Mouse (Mus musculus): ENCODE results near the gene Dusp11. TPM values are rescaled to one million over a fixed set of nuclear protein-coding genes. Genes with fewer than 3 reads are reported as not detected.
"Not testable (repeated sequence)": the region's sequence is repeated elsewhere in the genome, so short reads cannot be mapped to it uniquely, and the experiment has no call there.

Gene Dusp11
- polyA plus RNA-seq, 1 experiment from 2014 or later: 54.6 TPM

GRCm38 (mm10) chr6:85908341-85908740 lies 53.1 kb downstream of the Dusp11 start:
- 61% methylated on average over 3 of the region's 3 CpGs for WGBS
- H3K36me3 ChIP-seq (ENCODE audit: control insufficient read depth, insufficient read depth): no peaks in the 10 kb centered on the region
- H3K4me2 ChIP-seq (ENCODE audit: low read depth, low read length): no peak overlapping the region
- no peaks in the 10 kb centered on the region for H3K27me3 ChIP-seq (ENCODE audit: control insufficient read depth, insufficient read depth, low read length)
- no peaks in the 10 kb centered on the region for H3K9me3 ChIP-seq (replicated peaks; ENCODE audit: control insufficient read depth, low read length)
- no peak overlapping the region for H3K4me3 ChIP-seq (ENCODE audit: low read length)
- no peak overlapping the region for H3K27ac ChIP-seq (ENCODE audit: low read length)
- no peak overlapping the region for H3K9ac ChIP-seq (ENCODE audit: low read length)
- no peak for ATAC-seq (replicated peaks; ENCODE audit: extremely low read depth, insufficient read depth, low FRiP score)
- no peaks in the 10 kb centered on the region for H3K4me1 ChIP-seq (ENCODE audit: control insufficient read depth, insufficient read depth, low read length)

DNA sequence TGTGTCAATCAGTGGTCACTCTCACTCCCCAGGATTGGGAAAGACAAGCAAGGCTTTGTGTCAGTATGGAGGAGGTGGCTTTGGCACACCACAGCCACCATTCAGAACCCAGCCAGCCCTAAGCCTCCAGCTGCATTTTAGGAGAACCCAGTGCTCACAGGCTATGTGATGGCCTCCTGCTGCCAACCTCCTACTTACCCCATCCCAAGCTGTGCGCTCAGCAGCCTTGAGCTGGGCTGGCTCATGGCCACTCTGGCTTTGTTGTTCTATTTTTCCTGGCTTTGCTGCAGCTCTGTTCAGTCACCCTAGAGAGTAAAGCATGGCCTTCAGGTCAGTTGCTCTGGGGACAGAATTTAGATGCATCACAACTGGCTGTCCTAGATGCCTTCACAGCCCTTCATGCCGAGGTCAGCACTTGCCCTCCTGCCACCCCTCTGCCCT lies 54.5 kb downstream of the Dusp11 start:
- H3K4me3 ChIP-seq (ENCODE audit: low read length); H3K36me3 ChIP-seq (ENCODE audit: control insufficient read depth, insufficient read depth); H3K9ac ChIP-seq (ENCODE audit: low read length); H3K4me1 ChIP-seq (ENCODE audit: control insufficient read depth, insufficient read depth, low read length); H3K4me2 ChIP-seq (ENCODE audit: low read depth, low read length); H3K9me3 ChIP-seq (replicated peaks; ENCODE audit: control insufficient read depth, low read length); H3K27me3 ChIP-seq (ENCODE audit: control insufficient read depth, insufficient read depth, low read length); ATAC-seq (replicated peaks; ENCODE audit: extremely low read depth, insufficient read depth, low FRiP score); H3K27ac ChIP-seq (ENCODE audit: low read length): not testable (repeated sequence)
- WGBS: 46% methylated on average over 2 of the region's 2 CpGs

GRCm38 (mm10) chr6:85904642-85905061 lies 56.8 kb downstream of the Dusp11 start, which contains the start of gene Nat8f4:
TSS of gene Nat8f4 (minus strand) at chr6:85904884.
- Histone ChIP-seq H3K4me2 (ENCODE audit: low read depth, low read length) (peak within 1 kb of the TSS; percentile 45), H3K4me3 (ENCODE audit: low read length) (peak within 1 kb of the TSS; percentile 41)
- H3K9me3 ChIP-seq (replicated peaks; ENCODE audit: control insufficient read depth, low read length); H3K27ac ChIP-seq (ENCODE audit: low read length); H3K36me3 ChIP-seq (ENCODE audit: control insufficient read depth, insufficient read depth); H3K27me3 ChIP-seq (ENCODE audit: control insufficient read depth, insufficient read depth, low read length); H3K9ac ChIP-seq (ENCODE audit: low read length); H3K4me1 ChIP-seq (ENCODE audit: control insufficient read depth, insufficient read depth, low read length): not testable (repeated sequence)
- WGBS: 15% methylated on average over 20 of the region's 20 CpGs
- peak; percentile 67; the same call in 1 of the 2 replicates for ATAC-seq (replicated peaks; ENCODE audit: extremely low read depth, insufficient read depth, low FRiP score)

DNA sequence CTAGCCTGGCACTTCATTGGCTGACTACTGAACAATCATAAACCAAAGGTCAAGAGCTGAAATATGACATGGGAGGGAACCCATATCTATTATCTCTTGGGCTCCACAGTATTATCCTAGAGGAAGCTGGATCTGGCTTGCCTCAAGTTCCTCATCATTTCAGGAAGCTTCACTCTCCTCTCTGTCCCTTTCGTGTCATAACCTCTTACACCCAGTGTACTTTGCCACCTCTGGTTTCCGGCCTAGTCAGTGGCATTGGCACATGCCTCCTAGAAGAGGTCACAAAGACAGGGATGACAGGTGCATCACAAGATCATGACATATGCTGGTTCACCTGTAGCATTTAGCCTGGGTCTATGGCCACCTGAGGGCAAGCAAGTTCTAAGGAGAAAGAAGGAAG lies 59.2 kb downstream of the Dusp11 start:
- no peak for ATAC-seq (replicated peaks; ENCODE audit: extremely low read depth, insufficient read depth, low FRiP score)
- Histone ChIP-seq H3K9ac (ENCODE audit: low read length) (no peak overlapping the region), H3K36me3 (ENCODE audit: control insufficient read depth, insufficient read depth) (no peaks in the 10 kb centered on the region), H3K4me3 (ENCODE audit: low read length) (no peak overlapping the region), H3K4me2 (ENCODE audit: low read depth, low read length) (no peak overlapping the region), H3K4me1 (ENCODE audit: control insufficient read depth, insufficient read depth, low read length) (no peaks in the 10 kb centered on the region), H3K27ac (ENCODE audit: low read length) (no peak overlapping the region), H3K9me3 (replicated peaks; ENCODE audit: control insufficient read depth, low read length) (no peaks in the 10 kb centered on the region), H3K27me3 (ENCODE audit: control insufficient read depth, insufficient read depth, low read length) (no peaks in the 10 kb centered on the region)
- WGBS: 91% methylated on average over 2 of the region's 2 CpGs

GRCm38 (mm10) chr6:85898596-85899475 lies 62.6 kb downstream of the Dusp11 start:
- not testable (repeated sequence) for H3K4me2 ChIP-seq (ENCODE audit: low read depth, low read length); H3K9ac ChIP-seq (ENCODE audit: low read length); H3K27me3 ChIP-seq (ENCODE audit: control insufficient read depth, insufficient read depth, low read length); H3K27ac ChIP-seq (ENCODE audit: low read length); H3K4me3 ChIP-seq (ENCODE audit: low read length); H3K36me3 ChIP-seq (ENCODE audit: control insufficient read depth, insufficient read depth); ATAC-seq (replicated peaks; ENCODE audit: extremely low read depth, insufficient read depth, low FRiP score); H3K4me1 ChIP-seq (ENCODE audit: control insufficient read depth, insufficient read depth, low read length); H3K9me3 ChIP-seq (replicated peaks; ENCODE audit: control insufficient read depth, low read length)
- WGBS: 61% methylated on average over 7 of the region's 8 CpGs

- not testable (repeated sequence) for H3K27me3 ChIP-seq (ENCODE audit: control insufficient read depth, insufficient read depth, low read length); H3K36me3 ChIP-seq (ENCODE audit: control insufficient read depth, insufficient read depth); H3K4me1 ChIP-seq (ENCODE audit: control insufficient read depth, insufficient read depth, low read length); H3K4me2 ChIP-seq (ENCODE audit: low read depth, low read length); H3K27ac ChIP-seq (ENCODE audit: low read length); H3K4me3 ChIP-seq (ENCODE audit: low read length); H3K9ac ChIP-seq (ENCODE audit: low read length); ATAC-seq (replicated peaks; ENCODE audit: extremely low read depth, insufficient read depth, low FRiP score)
- H3K9me3 ChIP-seq (replicated peaks; ENCODE audit: control insufficient read depth, low read length): peaks cover 13% of the 10 kb centered on the region
- WGBS: 62% methylated on average over 25 of the region's 25 CpGs
Measured at GRCm38 (mm10) chr6:85895061-85895648, 66.3 kb downstream of the Dusp11 start.

Other genes with a start within 250 kb of the Dusp11 start
- not detected in 2 replicates for gene Nat8f7, start 248.5 kb downstream of the Dusp11 start, polyA plus RNA-seq (2015; fragmentation: Nextera tagmentation; extraction: Ambion mirVana)
- not detected in 2 replicates for gene Nat8f3, start 195.9 kb downstream of the Dusp11 start, polyA plus RNA-seq (2015; fragmentation: Nextera tagmentation; extraction: Ambion mirVana)
- gene Nat8f6, start 140.7 kb downstream of the Dusp11 start, polyA plus RNA-seq (2015; fragmentation: Nextera tagmentation; extraction: Ambion mirVana): not detected in 2 replicates
- gene Nat8f5, start 140.7 kb downstream of the Dusp11 start, polyA plus RNA-seq (2015; fragmentation: Nextera tagmentation; extraction: Ambion mirVana): not detected in 2 replicates
- 0.13 TPM in 1 of 2 replicates, not detected in the other for gene Nat8, start 129.6 kb downstream of the Dusp11 start, polyA plus RNA-seq (2015; fragmentation: Nextera tagmentation; extraction: Ambion mirVana)
- gene Nat8f2, start 92.5 kb downstream of the Dusp11 start, polyA plus RNA-seq (2015; fragmentation: Nextera tagmentation; extraction: Ambion mirVana): not detected in 2 replicates
- 2.1 and 2.9 TPM in 2 replicates for gene Nat8f4, start 56.8 kb downstream of the Dusp11 start, polyA plus RNA-seq (2015; fragmentation: Nextera tagmentation; extraction: Ambion mirVana)
- 20.8 and 23.1 TPM in 2 replicates for gene Tprkb, start 49.8 kb downstream of the Dusp11 start, polyA plus RNA-seq (2015; fragmentation: Nextera tagmentation; extraction: Ambion mirVana)
- 4.6 and 6.5 TPM in 2 replicates for gene Nat8f1, start 46.0 kb downstream of the Dusp11 start, polyA plus RNA-seq (2015; fragmentation: Nextera tagmentation; extraction: Ambion mirVana)
- not detected in 2 replicates for gene Figla, start 54.5 kb upstream of the Dusp11 start, polyA plus RNA-seq (2015; fragmentation: Nextera tagmentation; extraction: Ambion mirVana)
- 1.7 and 2.2 TPM in 2 replicates for gene Add2, start 67.0 kb upstream of the Dusp11 start, polyA plus RNA-seq (2015; fragmentation: Nextera tagmentation; extraction: Ambion mirVana)
- 2.5 and 2.7 TPM in 2 replicates for gene Tgfa, start 233.6 kb upstream of the Dusp11 start, polyA plus RNA-seq (2015; fragmentation: Nextera tagmentation; extraction: Ambion mirVana)